Mouse (Mus musculus) neural tube, embryonic 13.5 days (tissue): ENCODE data around the gene Slc6a18. TPM values are rescaled to one million over a fixed set of nuclear protein-coding genes. Genes with fewer than 3 reads are reported as not detected.
"Not testable (repeated sequence)": the region's sequence is repeated elsewhere in the genome, so short reads cannot be mapped to it uniquely, and the experiment has no call there.

Source experiments
- ATAC-seq: fragments of 200-750 bp; cut with Nextera tagmentation; 2 replicates; pipeline ENCODE4 v1.8.0; 2017; ENCODE audit warnings: low read depth, mild to moderate bottlenecking, moderate TSS enrichment, moderate library complexity
- H3K27ac ChIP-seq: fragments of 300-500 bp; sonication (generic); replicated peaks from 2 replicates; pipeline ENCODE4 v1.5.1; 2015; ENCODE audit warnings: moderate library complexity, mild to moderate bottlenecking, inconsistent platforms
- H3K27me3 ChIP-seq: fragments of 300-500 bp; sonication (generic); 2 replicates; pipeline ENCODE4 v1.6.1; 2015; ENCODE audit warnings: mild to moderate bottlenecking, inconsistent platforms
- H3K36me3 ChIP-seq: fragments of 300-500 bp; sonication (generic); 2 replicates; pipeline ENCODE4 v1.6.1; 2015; ENCODE audit warnings: mild to moderate bottlenecking, inconsistent platforms
- H3K4me1 ChIP-seq: fragments of 300-500 bp; sonication (generic); replicated peaks from 2 replicates; pipeline ENCODE4 v1.6.1; 2015; ENCODE audit warnings: inconsistent platforms
- H3K4me2 ChIP-seq: fragments of 300-500 bp; sonication (generic); 2 replicates; pipeline ENCODE4 v1.6.1; 2015; ENCODE audit warnings: inconsistent platforms, mild to moderate bottlenecking, moderate library complexity
- H3K4me3 ChIP-seq: fragments of 300-500 bp; sonication (generic); 2 replicates; pipeline ENCODE4 v1.5.1; 2015; ENCODE audit warnings: mild to moderate bottlenecking, inconsistent platforms
- H3K9ac ChIP-seq: fragments of 300-500 bp; sonication (generic); 2 replicates; pipeline ENCODE4 v1.6.1; 2015; ENCODE audit warnings: moderate library complexity, mild to moderate bottlenecking, inconsistent platforms
- H3K9me3 ChIP-seq: fragments of 300-500 bp; sonication (generic); 2 replicates; pipeline ENCODE4 v1.6.1; 2016; ENCODE audit warnings: inconsistent platforms
- WGBS: fragments of 180-500 bp; shearing (Covaris S2); methylation state at CpG from one replicate; pipeline ENCODE4 v1.1.7; 2015; 5-methylcytosine and 5-hydroxymethylcytosine counted together
- polyA plus RNA-seq: library from polyadenylated mRNA; unstranded; fragments of >200 nt; fragmentation: Nextera tagmentation; extraction: Ambion mirVana; gene quantifications from 2 replicates; pipeline ENCODE4 v1.2.1, GENCODE M21; 2015

Gene Slc6a18
- polyA plus RNA-seq = not detected in 2 replicates

GRCm38 (mm10) chr13:73677853-73678252 lies at the start of gene Slc6a18:
Slc6a18 (minus strand) TSS chr13:73678023.
- Histone ChIP-seq H3K4me3 (no peak within 1 kb of the TSS), H3K27ac (no peak within 1 kb of the TSS), H3K36me3 (no peaks in the 10 kb centered on the region), H3K9me3 (no peaks in the 10 kb centered on the region), H3K4me2 (no peak within 1 kb of the TSS), H3K9ac (no peak within 1 kb of the TSS), H3K27me3 (no peaks in the 10 kb centered on the region), H3K4me1 (no peaks in the 10 kb centered on the region)
- ATAC-seq = no peak
- WGBS = 90% methylated on average over 3 of the region's 3 CpGs

DNA sequence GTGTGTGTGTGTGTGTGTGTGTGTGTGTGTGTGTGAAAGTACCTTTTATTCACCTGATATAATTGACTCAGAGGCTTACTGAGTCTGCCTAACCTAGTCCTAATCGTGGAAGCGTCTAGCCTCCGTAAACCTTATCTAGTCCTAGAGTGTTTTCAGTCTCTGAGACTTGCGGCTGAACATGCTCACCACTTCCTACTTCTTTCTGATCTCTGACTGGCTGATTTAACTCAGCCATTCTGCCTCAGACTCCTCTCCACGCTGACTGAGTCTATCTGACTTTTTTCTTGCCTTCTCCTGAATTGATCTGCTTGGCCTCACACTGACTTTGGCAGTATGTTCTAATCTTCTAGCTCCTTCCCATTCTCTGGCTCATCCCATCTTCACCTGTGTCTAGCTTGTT lies 47.5 kb upstream of the Slc6a18 start:
- H3K36me3 ChIP-seq = no peaks in the 10 kb centered on the region
- H3K4me1 ChIP-seq = peaks cover 6% of the 10 kb centered on the region; the same call in 1 of the 2 replicates
- H3K4me3 ChIP-seq = no peak overlapping the region
- no peak overlapping the region for H3K9ac ChIP-seq
- WGBS = 86% methylated on average over 5 of the region's 5 CpGs
- H3K4me2 ChIP-seq = no peak overlapping the region
- H3K27ac ChIP-seq = no peak overlapping the region
- no peaks in the 10 kb centered on the region for H3K9me3 ChIP-seq
- ATAC-seq = no peak
- H3K27me3 ChIP-seq = no peaks in the 10 kb centered on the region

DNA sequence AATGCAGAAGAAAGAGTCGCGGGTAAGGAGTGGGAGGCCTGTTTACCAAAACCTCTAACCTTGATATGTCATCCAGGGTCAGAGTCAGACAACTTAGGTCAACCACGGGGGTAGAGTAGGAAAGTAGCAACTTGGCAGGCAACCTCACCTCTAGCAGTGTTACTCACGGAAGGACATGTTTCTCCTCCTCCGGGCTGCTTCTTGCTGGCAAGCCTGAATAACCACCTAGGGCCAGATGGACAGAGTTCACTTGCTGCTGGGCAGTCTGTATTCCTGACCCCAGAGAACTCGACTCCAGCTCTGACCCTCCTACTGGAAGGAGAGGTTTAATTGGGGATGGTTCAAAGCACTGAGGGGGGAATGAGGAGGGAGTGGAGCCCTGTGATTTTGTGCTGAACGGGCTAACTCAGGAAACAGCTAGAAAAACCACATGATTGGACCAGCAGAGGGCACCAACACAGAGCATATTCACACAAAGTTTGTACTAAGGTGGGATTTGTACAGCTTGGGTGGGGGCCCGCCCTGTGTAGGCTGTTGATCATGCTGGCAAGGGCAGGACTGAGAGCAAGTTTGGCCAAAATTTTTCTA lies 45.4 kb upstream of the Slc6a18 start:
- Histone ChIP-seq H3K27ac (no peak overlapping the region), H3K9me3 (no peaks in the 10 kb centered on the region), H3K4me1 (peaks cover 6% of the 10 kb centered on the region; the same call in 1 of the 2 replicates), H3K27me3 (no peaks in the 10 kb centered on the region), H3K9ac (no peak overlapping the region), H3K4me3 (no peak overlapping the region), H3K36me3 (no peaks in the 10 kb centered on the region), H3K4me2 (no peak overlapping the region)
- 47% methylated on average over 8 of the region's 8 CpGs for WGBS
- ATAC-seq = 0 out of 2 replicates have a peak, but pooled peaks have one; percentile 23

- no peak overlapping the region for H3K9ac ChIP-seq
- no peaks in the 10 kb centered on the region for H3K4me1 ChIP-seq
- no peaks in the 10 kb centered on the region for H3K9me3 ChIP-seq
- no peak for ATAC-seq
- no peak overlapping the region for H3K4me3 ChIP-seq
- H3K4me2 ChIP-seq = no peak overlapping the region
- 84% methylated on average over 4 of the region's 4 CpGs for WGBS
- H3K27ac ChIP-seq = no peak overlapping the region
- H3K27me3 ChIP-seq = no peaks in the 10 kb centered on the region
- no peaks in the 10 kb centered on the region for H3K36me3 ChIP-seq
These were observed 42.4 kb upstream of the Slc6a18 start for GRCm38 (mm10) chr13:73720241-73720640.

GRCm38 (mm10) chr13:73718225-73718624 lies 40.4 kb upstream of the Slc6a18 start:
- Histone ChIP-seq H3K4me2 (no peak overlapping the region), H3K36me3 (no peaks in the 10 kb centered on the region), H3K9ac (no peak overlapping the region), H3K27me3 (no peaks in the 10 kb centered on the region), H3K4me3 (no peak overlapping the region), H3K27ac (no peak overlapping the region), H3K9me3 (no peaks in the 10 kb centered on the region), H3K4me1 (no peaks in the 10 kb centered on the region)
- WGBS = 6% methylated on average over 2 of the region's 2 CpGs
- ATAC-seq = 0 out of 2 replicates have a peak, but pooled peaks have one; percentile 32

DNA sequence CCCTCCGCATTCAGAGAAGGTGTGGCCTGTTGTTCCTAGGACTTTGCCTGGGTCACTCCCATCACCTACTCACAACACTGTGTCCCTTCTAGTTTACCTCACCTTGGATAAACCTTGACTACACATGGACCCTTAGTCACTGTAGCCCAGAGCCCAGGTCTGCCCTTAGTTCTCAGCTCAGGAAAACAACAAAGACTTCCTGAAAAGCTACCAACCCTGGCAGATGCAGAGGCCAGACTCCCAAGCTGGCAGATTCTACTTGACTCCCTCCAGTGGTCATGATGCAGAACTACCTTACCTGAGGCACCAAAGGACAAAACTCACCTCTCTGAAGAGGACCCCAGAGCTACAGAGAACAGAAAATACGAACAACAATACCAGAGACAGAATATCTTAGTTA lies 36.2 kb upstream of the Slc6a18 start:
- Histone ChIP-seq H3K4me1 (no peaks in the 10 kb centered on the region), H3K4me2 (no peak overlapping the region), H3K27ac (no peak overlapping the region), H3K9ac (no peak overlapping the region), H3K36me3 (no peaks in the 10 kb centered on the region), H3K4me3 (no peak overlapping the region), H3K9me3 (no peaks in the 10 kb centered on the region), H3K27me3 (no peaks in the 10 kb centered on the region)
- no peak for ATAC-seq
- 65% methylated on average over 2 of the region's 2 CpGs for WGBS

- Histone ChIP-seq H3K4me1 (no peaks in the 10 kb centered on the region), H3K27ac (no peak overlapping the region), H3K27me3 (no peaks in the 10 kb centered on the region), H3K9me3 (no peaks in the 10 kb centered on the region), H3K9ac (no peak overlapping the region), H3K4me2 (no peak overlapping the region), H3K36me3 (no peaks in the 10 kb centered on the region), H3K4me3 (no peak overlapping the region)
- 88% methylated on average over 4 of the region's 4 CpGs for WGBS
- no peak for ATAC-seq
These were observed 35.4 kb upstream of the Slc6a18 start for GRCm38 (mm10) chr13:73713204-73713603.

DNA sequence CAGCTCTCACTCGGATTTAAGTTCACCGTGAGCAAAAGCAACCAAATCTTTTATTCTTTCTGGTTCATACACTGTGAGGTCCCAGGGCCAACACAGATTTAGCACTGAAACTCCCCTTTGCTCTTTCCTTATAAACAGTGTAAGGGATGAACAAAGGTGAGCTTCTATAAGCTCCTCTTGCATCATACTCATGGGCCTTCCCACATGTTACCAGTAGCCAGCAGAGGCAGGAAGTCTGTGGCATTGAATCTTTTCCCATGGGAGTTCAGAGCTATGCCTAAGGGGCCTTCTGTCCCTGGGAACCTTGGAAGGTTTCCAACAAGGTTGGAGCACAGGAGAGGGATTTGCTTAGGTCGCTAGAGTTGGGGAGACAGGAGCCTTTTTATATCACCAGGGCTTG lies 34.4 kb upstream of the Slc6a18 start:
- Histone ChIP-seq H3K4me3 (no peak overlapping the region), H3K27ac (no peak overlapping the region), H3K4me2 (no peak overlapping the region), H3K9me3 (no peaks in the 10 kb centered on the region), H3K4me1 (no peaks in the 10 kb centered on the region), H3K36me3 (no peaks in the 10 kb centered on the region), H3K27me3 (no peaks in the 10 kb centered on the region), H3K9ac (no peak overlapping the region)
- no peak for ATAC-seq
- 84% methylated on average over 3 of the region's 3 CpGs for WGBS

DNA sequence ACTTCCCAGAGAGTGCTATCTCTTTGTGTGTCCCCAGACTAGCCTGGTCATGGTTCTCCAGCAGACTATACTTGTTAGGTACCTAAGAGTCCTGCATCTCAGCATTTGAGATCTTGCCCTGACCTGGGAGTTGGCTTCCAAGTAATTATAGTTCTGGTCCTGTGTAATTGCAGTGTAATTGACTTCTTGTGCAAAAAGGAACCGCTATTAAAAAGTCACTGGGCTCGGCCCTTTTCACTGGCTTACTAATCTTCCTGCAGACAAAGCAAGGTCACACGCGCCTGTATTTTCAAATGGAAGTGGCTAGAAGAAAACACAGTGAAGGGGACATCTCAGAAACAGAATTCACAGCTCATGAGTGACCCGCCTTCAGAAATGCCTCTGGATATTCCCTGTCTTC lies 34.0 kb upstream of the Slc6a18 start:
- Histone ChIP-seq H3K27me3 (no peaks in the 10 kb centered on the region), H3K4me3 (no peak overlapping the region), H3K36me3 (no peaks in the 10 kb centered on the region), H3K4me2 (no peak overlapping the region), H3K9ac (no peak overlapping the region), H3K4me1 (no peaks in the 10 kb centered on the region), H3K27ac (no peak overlapping the region), H3K9me3 (no peaks in the 10 kb centered on the region)
- ATAC-seq = no peak
- WGBS = 92% methylated on average over 5 of the region's 5 CpGs

DNA sequence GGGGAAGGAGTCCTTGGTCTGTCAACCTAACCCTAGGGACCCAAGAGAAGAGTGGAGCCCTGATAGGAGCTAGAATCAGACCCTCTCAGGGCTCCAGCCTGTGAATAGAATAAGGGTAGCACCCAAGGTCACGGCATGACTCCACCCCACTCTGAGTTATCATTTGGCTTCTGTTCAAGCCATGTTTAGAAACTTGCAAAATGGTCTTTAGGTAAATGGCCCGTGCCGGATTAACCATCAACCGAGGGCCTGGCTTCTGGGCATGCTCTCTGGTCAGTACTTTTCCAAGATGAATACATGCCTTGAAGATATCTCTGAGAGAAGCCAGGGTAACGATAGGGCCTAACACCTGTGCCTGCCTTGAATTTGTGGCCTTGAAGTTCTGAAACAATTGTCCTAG lies 33.4 kb upstream of the Slc6a18 start:
- ATAC-seq = no peak
- H3K27me3 ChIP-seq = no peaks in the 10 kb centered on the region
- H3K36me3 ChIP-seq = no peaks in the 10 kb centered on the region
- H3K27ac ChIP-seq = no peak overlapping the region
- H3K4me3 ChIP-seq = no peak overlapping the region
- no peaks in the 10 kb centered on the region for H3K9me3 ChIP-seq
- no peak overlapping the region for H3K4me2 ChIP-seq
- H3K4me1 ChIP-seq = no peaks in the 10 kb centered on the region
- no peak overlapping the region for H3K9ac ChIP-seq
- 94% methylated on average over 5 of the region's 5 CpGs for WGBS

DNA sequence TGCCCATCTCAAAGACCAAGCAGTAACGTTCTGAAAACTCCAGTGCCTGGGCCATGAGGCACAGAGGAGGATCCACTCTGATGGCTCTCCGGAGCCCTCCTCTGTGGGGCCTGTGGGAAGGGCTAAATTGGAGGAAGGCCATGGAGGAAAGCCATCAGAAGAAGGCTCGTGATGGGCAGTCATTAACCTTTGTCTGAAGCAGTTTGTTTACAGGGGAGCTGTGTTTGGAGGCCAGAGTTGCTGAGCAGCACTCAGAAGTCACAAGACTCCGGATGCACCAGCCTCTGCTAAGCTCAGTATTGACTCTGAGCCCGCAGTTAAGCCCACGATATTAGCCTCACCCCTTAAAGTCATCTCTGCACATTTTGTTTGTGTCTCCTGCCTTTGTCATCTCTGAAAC lies 31.7 kb upstream of the Slc6a18 start:
- no peak overlapping the region for H3K9ac ChIP-seq
- 62% methylated on average over 6 of the region's 6 CpGs for WGBS
- H3K36me3 ChIP-seq = no peaks in the 10 kb centered on the region
- H3K27ac ChIP-seq = no peak overlapping the region
- no peaks in the 10 kb centered on the region for H3K9me3 ChIP-seq
- ATAC-seq = no peak
- no peaks in the 10 kb centered on the region for H3K27me3 ChIP-seq
- no peak overlapping the region for H3K4me3 ChIP-seq
- no peaks in the 10 kb centered on the region for H3K4me1 ChIP-seq
- H3K4me2 ChIP-seq = no peak overlapping the region

DNA sequence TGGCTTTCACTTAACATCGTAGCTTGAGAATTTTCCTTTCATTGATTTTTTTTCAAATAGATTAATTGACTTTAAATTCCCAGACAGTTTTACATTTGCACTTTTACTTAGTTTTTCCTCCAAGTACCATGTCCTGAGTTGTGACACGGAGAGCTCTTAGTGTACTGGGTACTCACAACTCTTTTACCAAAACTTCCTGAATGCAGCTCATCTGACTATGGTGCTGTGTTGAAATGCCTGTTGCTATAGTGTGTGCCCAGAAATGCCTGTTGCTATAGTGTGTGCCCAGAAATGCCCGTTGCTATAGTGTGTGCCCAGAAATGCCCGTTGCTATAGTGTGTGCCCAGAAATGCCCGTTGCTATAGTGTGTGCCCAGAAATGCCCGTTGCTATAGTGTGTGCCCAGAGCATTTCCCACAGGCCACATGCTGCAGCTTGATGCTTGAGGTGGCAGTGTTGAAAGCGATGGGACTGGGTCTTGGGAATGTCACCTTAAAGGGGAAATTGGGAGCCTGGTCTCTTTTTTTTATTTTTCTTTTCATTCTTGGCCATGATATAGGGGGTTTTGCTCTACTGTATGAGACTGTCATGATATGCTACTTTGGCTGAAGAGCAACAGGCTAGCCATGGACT lies 27.0 kb upstream of the Slc6a18 start, which contains the start of gene Slc6a19:
Gene Slc6a19 (minus strand): TSS at position 172 of the 632 bp plus-strand sequence.
- Histone ChIP-seq H3K27ac (no peak within 1 kb of the TSS), H3K27me3 (no peaks in the 10 kb centered on the region), H3K4me1 (no peaks in the 10 kb centered on the region), H3K9me3 (no peaks in the 10 kb centered on the region), H3K36me3 (no peaks in the 10 kb centered on the region), H3K9ac (no peak within 1 kb of the TSS), H3K4me3 (no peak within 1 kb of the TSS), H3K4me2 (no peak within 1 kb of the TSS)
- whole genome bisulfite sequencing = 73% methylated on average over 7 of the region's 7 CpGs
- 0 out of 2 replicates have a peak, but pooled peaks have one; percentile 67 for ATAC-seq

GRCm38 (mm10) chr13:73703486-73703885 lies 25.7 kb upstream of the Slc6a18 start:
- not testable (repeated sequence) for H3K27me3 ChIP-seq, H3K9me3 ChIP-seq, H3K27ac ChIP-seq, ATAC-seq, H3K4me1 ChIP-seq, H3K4me3 ChIP-seq, H3K9ac ChIP-seq, H3K4me2 ChIP-seq, H3K36me3 ChIP-seq
- 88% methylated on average over 4 of the region's 4 CpGs for WGBS
